Mouse (Mus musculus): Measurements from ENCODE around the gene Plagl1. TPM values are rescaled to one million over a fixed set of nuclear protein-coding genes. Genes with fewer than 3 reads are reported as not detected.

The Plagl1 gene
- polyA plus RNA-seq, 1 experiment: 11.6 TPM

GRCm38 (mm10) chr10:13076807-13077532 lies 16.7 kb downstream of the Plagl1 start:
- Histone ChIP-seq H3K36me3 (ENCODE audit: control insufficient read depth, insufficient read depth, low read length) (no peaks in the 10 kb centered on the region), H3K4me3 (ENCODE audit: insufficient read depth, low read depth, low read length) (no peak overlapping the region), H3K27ac (ENCODE audit: insufficient read depth, low read depth, low read length) (no peak overlapping the region), H3K4me1 (ENCODE audit: control insufficient read depth, insufficient read depth, low read length) (peaks cover 7% of the 10 kb centered on the region; the same call in 1 of the 2 replicates), H3K27me3 (replicated peaks; ENCODE audit: control insufficient read depth, insufficient read depth, low read length) (no peaks in the 10 kb centered on the region)
- 63% methylated on average over 7 of the region's 7 CpGs for WGBS
- no peak for DNase-seq
- TF ChIP-seq CTCF (conservative IDR thresholded peaks at IDR 0.05; ENCODE audit: insufficient read depth, insufficient read length, low read depth, low read length) (no peak), POLR2A (IDR thresholded peaks at IDR 0.05; ENCODE audit: low read depth, low read length) (no peak)

GRCm38 (mm10) chr10:13082459-13082858 lies 22.2 kb downstream of the Plagl1 start:
- Histone ChIP-seq H3K4me1 (ENCODE audit: control insufficient read depth, insufficient read depth, low read length) (no peaks in the 10 kb centered on the region; the same call in 1 of the 2 replicates), H3K27me3 (replicated peaks; ENCODE audit: control insufficient read depth, insufficient read depth, low read length) (no peaks in the 10 kb centered on the region), H3K4me3 (ENCODE audit: insufficient read depth, low read depth, low read length) (no peak overlapping the region), H3K36me3 (ENCODE audit: control insufficient read depth, insufficient read depth, low read length) (no peaks in the 10 kb centered on the region), H3K27ac (ENCODE audit: insufficient read depth, low read depth, low read length) (no peak overlapping the region)
- 81% methylated on average over 12 of the region's 12 CpGs for WGBS
- no peak for DNase-seq
- TF ChIP-seq CTCF (conservative IDR thresholded peaks at IDR 0.05; ENCODE audit: insufficient read depth, insufficient read length, low read depth, low read length) (no peak), POLR2A (IDR thresholded peaks at IDR 0.05; ENCODE audit: low read depth, low read length) (no peak)

GRCm38 (mm10) chr10:13090596-13091424 lies 30.5 kb downstream of the Plagl1 start:
- Histone ChIP-seq H3K4me3 (ENCODE audit: insufficient read depth, low read depth, low read length) (peak overlapping the region; percentile 81), H3K4me1 (ENCODE audit: control insufficient read depth, insufficient read depth, low read length) (no peaks in the 10 kb centered on the region; the same call in 1 of the 2 replicates), H3K36me3 (ENCODE audit: control insufficient read depth, insufficient read depth, low read length) (no peaks in the 10 kb centered on the region), H3K27me3 (replicated peaks; ENCODE audit: control insufficient read depth, insufficient read depth, low read length) (no peaks in the 10 kb centered on the region), H3K27ac (ENCODE audit: insufficient read depth, low read depth, low read length) (no peak overlapping the region)
- peak; percentile 68 for DNase-seq
- 57% methylated on average over 70 of the region's 70 CpGs for WGBS
- TF ChIP-seq CTCF (conservative IDR thresholded peaks at IDR 0.05; ENCODE audit: insufficient read depth, insufficient read length, low read depth, low read length): no peak

GRCm38 (mm10) chr10:13092996-13093395 lies 32.7 kb downstream of the Plagl1 start:
- no peaks in the 10 kb centered on the region for H3K36me3 ChIP-seq (ENCODE audit: control insufficient read depth, insufficient read depth, low read length)
- no peaks in the 10 kb centered on the region; the same call in 1 of the 2 replicates for H3K4me1 ChIP-seq (ENCODE audit: control insufficient read depth, insufficient read depth, low read length)
- no peak for DNase-seq
- TF ChIP-seq POLR2A (IDR thresholded peaks at IDR 0.05; ENCODE audit: low read depth, low read length): no peak
- TF ChIP-seq CTCF (conservative IDR thresholded peaks at IDR 0.05; ENCODE audit: insufficient read depth, insufficient read length, low read depth, low read length): no peak
- 72% methylated on average over 3 of the region's 3 CpGs for WGBS
- no peak overlapping the region for H3K4me3 ChIP-seq (ENCODE audit: insufficient read depth, low read depth, low read length)
- no peaks in the 10 kb centered on the region for H3K27me3 ChIP-seq (replicated peaks; ENCODE audit: control insufficient read depth, insufficient read depth, low read length)
- H3K27ac ChIP-seq (ENCODE audit: insufficient read depth, low read depth, low read length): no peak overlapping the region

- no peak overlapping the region for H3K4me3 ChIP-seq (ENCODE audit: insufficient read depth, low read depth, low read length)
- TF ChIP-seq CTCF (conservative IDR thresholded peaks at IDR 0.05; ENCODE audit: insufficient read depth, insufficient read length, low read depth, low read length) (no peak), POLR2A (IDR thresholded peaks at IDR 0.05; ENCODE audit: low read depth, low read length) (no peak)
- no peaks in the 10 kb centered on the region for H3K36me3 ChIP-seq (ENCODE audit: control insufficient read depth, insufficient read depth, low read length)
- DNase-seq: no peak
- H3K27me3 ChIP-seq (replicated peaks; ENCODE audit: control insufficient read depth, insufficient read depth, low read length): no peaks in the 10 kb centered on the region
- no peak overlapping the region for H3K27ac ChIP-seq (ENCODE audit: insufficient read depth, low read depth, low read length)
- WGBS: 95% methylated on average over 1 of the region's 1 CpGs
- H3K4me1 ChIP-seq (ENCODE audit: control insufficient read depth, insufficient read depth, low read length): 0 out of 2 replicates have a peak, but pooled peaks cover 5% of the 10 kb centered on the region
These were observed 38.6 kb downstream of the Plagl1 start for GRCm38 (mm10) chr10:13098895-13099294.

GRCm38 (mm10) chr10:13100061-13100648 lies 39.9 kb downstream of the Plagl1 start:
- H3K27ac ChIP-seq (ENCODE audit: insufficient read depth, low read depth, low read length): no peak overlapping the region
- H3K36me3 ChIP-seq (ENCODE audit: control insufficient read depth, insufficient read depth, low read length): no peaks in the 10 kb centered on the region
- 57% methylated on average over 6 of the region's 6 CpGs for WGBS
- no peak overlapping the region for H3K4me3 ChIP-seq (ENCODE audit: insufficient read depth, low read depth, low read length)
- DNase-seq: peak; percentile 13
- TF ChIP-seq CTCF (conservative IDR thresholded peaks at IDR 0.05; ENCODE audit: insufficient read depth, insufficient read length, low read depth, low read length) (no peak), POLR2A (IDR thresholded peaks at IDR 0.05; ENCODE audit: low read depth, low read length) (no peak)
- H3K4me1 ChIP-seq (ENCODE audit: control insufficient read depth, insufficient read depth, low read length): 0 out of 2 replicates have a peak, but pooled peaks cover 5% of the 10 kb centered on the region
- H3K27me3 ChIP-seq (replicated peaks; ENCODE audit: control insufficient read depth, insufficient read depth, low read length): no peaks in the 10 kb centered on the region
